Mouse (Mus musculus) embryonic facial prominence, embryonic 14.5 days (tissue): Measurements from ENCODE around the gene Xrcc6. TPM values are rescaled to one million over a fixed set of nuclear protein-coding genes. Genes with fewer than 3 reads are reported as not detected.

ENCODE experiments used
- ATAC-seq: fragments of 200-750 bp; cut with Nextera tagmentation; 2 replicates; pipeline ENCODE4 v1.8.0; 2017; ENCODE audit warnings: low read depth, moderate number of reproducible peaks, moderate TSS enrichment
- DNase-seq: peaks from one replicate; pipeline ENCODE4 v3.0.0-alpha.2; 2015; ENCODE audit warnings: low spot score
- H3K27ac ChIP-seq: fragments of 300-500 bp; sonication (generic); replicated peaks from 2 replicates; pipeline ENCODE4 v1.5.1; 2014; ENCODE audit warnings: low read depth, mild to moderate bottlenecking, low read length, moderate library complexity
- H3K27me3 ChIP-seq: fragments of 300-500 bp; sonication (generic); replicated peaks from 2 replicates; pipeline ENCODE4 v1.6.1; 2014; ENCODE audit warnings: low read length; ENCODE audit not compliant: control insufficient read depth, insufficient read depth
- H3K36me3 ChIP-seq: fragments of 300-500 bp; sonication (generic); 2 replicates; pipeline ENCODE4 v1.6.1; 2014; ENCODE audit warnings: low read length, mixed read lengths; ENCODE audit not compliant: control insufficient read depth, insufficient read depth
- H3K4me1 ChIP-seq: fragments of 300-500 bp; sonication (generic); 2 replicates; pipeline ENCODE4 v1.6.1; 2014; ENCODE audit warnings: antibody characterized with exemption, low read length; ENCODE audit not compliant: control insufficient read depth, insufficient read depth
- H3K4me2 ChIP-seq: fragments of 300-500 bp; sonication (generic); 2 replicates; pipeline ENCODE4 v1.6.1; 2014; ENCODE audit warnings: low read depth, mild to moderate bottlenecking, low read length, moderate library complexity, mixed read lengths
- H3K4me3 ChIP-seq: fragments of 300-500 bp; sonication (generic); 2 replicates; pipeline ENCODE4 v1.5.1; 2014; ENCODE audit warnings: low read depth, mild to moderate bottlenecking, low read length
- H3K9ac ChIP-seq: fragments of 300-500 bp; sonication (generic); 2 replicates; pipeline ENCODE4 v1.6.1; 2014; ENCODE audit warnings: low read depth, mild to moderate bottlenecking, low read length, moderate library complexity, mixed read lengths
- H3K9me3 ChIP-seq: fragments of 300-500 bp; sonication (generic); 2 replicates; pipeline ENCODE4 v1.6.1; 2016; ENCODE audit warnings: low read length; ENCODE audit not compliant: control insufficient read depth
- WGBS: fragments of 180-500 bp; shearing (Covaris S2); extraction: QIAGEN DNeasy Blood & Tissue Kit; methylation state at CpG from one replicate; pipeline ENCODE4 v1.1.7; 2014; 5-methylcytosine and 5-hydroxymethylcytosine counted together
- polyA plus RNA-seq: library from polyadenylated mRNA; unstranded; fragments of >200 nt; fragmentation: Nextera tagmentation; extraction: Ambion mirVana; gene quantifications from 2 replicates; pipeline ENCODE4 v1.2.1, GENCODE M21; 2014

The Xrcc6 gene
- polyA plus RNA-seq, 1 experiment from 2014 or later, result 68.4 TPM

- H3K27ac ChIP-seq, result no peak overlapping the region
- ATAC-seq (no peak), DNase-seq (no peak)
- no peak overlapping the region for H3K4me3 ChIP-seq
- WGBS, result 71% methylated on average over 4 of the region's 4 CpGs
- H3K9ac ChIP-seq, result no peak overlapping the region
- H3K4me1 ChIP-seq, result peaks cover 9% of the 10 kb centered on the region
- no peaks in the 10 kb centered on the region for H3K9me3 ChIP-seq
- H3K27me3 ChIP-seq, result no peaks in the 10 kb centered on the region
- peaks cover 14% of the 10 kb centered on the region; the same call in 1 of the 2 replicates for H3K36me3 ChIP-seq
- H3K4me2 ChIP-seq, result peak overlapping the region; percentile 24
Observed at GRCm38 (mm10) chr15:82017461-82017860, 29.8 kb downstream of the Xrcc6 start.

GRCm38 (mm10) chr15:82019288-82019687 is 31.7 kb downstream of the Xrcc6 start:
- no peak overlapping the region for H3K9ac ChIP-seq
- WGBS, result 81% methylated on average over 3 of the region's 3 CpGs
- H3K27me3 ChIP-seq, result no peaks in the 10 kb centered on the region
- H3K9me3 ChIP-seq, result no peaks in the 10 kb centered on the region
- no peak overlapping the region for H3K4me3 ChIP-seq
- H3K27ac ChIP-seq, result no peak overlapping the region
- ATAC-seq (no peak), DNase-seq (peak; percentile 30)
- H3K4me1 ChIP-seq, result peaks cover 6% of the 10 kb centered on the region
- H3K36me3 ChIP-seq, result peaks cover 32% of the 10 kb centered on the region
- no peak overlapping the region for H3K4me2 ChIP-seq

- no peak for DNase-seq
- H3K9me3 ChIP-seq, result no peaks in the 10 kb centered on the region
- WGBS, result 93% methylated on average over 13 of the region's 13 CpGs
Observed at GRCm38 (mm10) chr15:82022535-82023088, 35.0 kb downstream of the Xrcc6 start.

GRCm38 (mm10) chr15:82023965-82024635 is 36.5 kb downstream of the Xrcc6 start:
- H3K9ac ChIP-seq, result no peak overlapping the region
- H3K4me1 ChIP-seq, result no peaks in the 10 kb centered on the region
- DNase-seq (no peak), ATAC-seq (no peak)
- no peaks in the 10 kb centered on the region for H3K9me3 ChIP-seq
- peaks cover 76% of the 10 kb centered on the region for H3K36me3 ChIP-seq
- H3K4me3 ChIP-seq, result no peak overlapping the region
- H3K27ac ChIP-seq, result no peak overlapping the region
- H3K4me2 ChIP-seq, result no peak overlapping the region
- no peaks in the 10 kb centered on the region for H3K27me3 ChIP-seq
- WGBS, result 84% methylated on average over 6 of the region's 6 CpGs

More at GRCm38 (mm10) chr15:82022535-82023088, 35.0 kb downstream of the Xrcc6 start:
- no peak for ATAC-seq
- Histone ChIP-seq H3K4me1 (no peaks in the 10 kb centered on the region; the same call in 1 of the 2 replicates), H3K27ac (no peak overlapping the region), H3K36me3 (peaks cover 65% of the 10 kb centered on the region), H3K4me3 (no peak overlapping the region), H3K4me2 (no peak overlapping the region), H3K27me3 (no peaks in the 10 kb centered on the region), H3K9ac (no peak overlapping the region)

GRCm38 (mm10) chr15:82027276-82027675 is 39.6 kb downstream of the Xrcc6 start:
- DNase-seq, result no peak
- Histone ChIP-seq H3K4me2 (no peak overlapping the region), H3K9ac (0 out of 2 replicates have a peak overlapping the region, but pooled peaks have one; percentile 8), H3K36me3 (peaks cover 99% of the 10 kb centered on the region), H3K4me3 (no peak overlapping the region), H3K4me1 (no peaks in the 10 kb centered on the region), H3K9me3 (no peaks in the 10 kb centered on the region), H3K27ac (no peak overlapping the region), H3K27me3 (no peaks in the 10 kb centered on the region)
- WGBS, result 92% methylated on average over 7 of the region's 7 CpGs
- ATAC-seq, result no peak

DNA sequence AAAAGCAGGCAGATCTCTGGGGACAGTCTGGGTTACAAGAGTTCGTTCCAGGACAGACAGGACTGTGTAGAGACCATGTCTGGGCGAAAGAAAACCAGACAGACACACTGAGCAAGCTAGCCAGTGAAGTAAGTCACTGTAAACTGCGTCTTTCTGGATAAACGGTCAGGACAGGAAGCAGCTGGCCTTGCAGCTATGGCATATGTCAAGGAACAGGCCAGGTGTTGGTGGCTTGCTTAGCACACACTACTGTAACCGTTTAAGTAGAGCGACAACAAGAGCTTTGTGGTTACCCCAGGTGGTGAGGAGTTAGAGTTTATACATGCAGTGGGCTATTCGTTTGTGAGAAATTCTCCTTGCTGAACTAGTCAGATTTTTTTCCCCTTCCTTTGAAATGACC is 40.1 kb downstream of the Xrcc6 start:
- Histone ChIP-seq H3K4me2 (no peak overlapping the region), H3K9me3 (no peaks in the 10 kb centered on the region), H3K27me3 (no peaks in the 10 kb centered on the region), H3K4me3 (no peak overlapping the region), H3K9ac (no peak overlapping the region), H3K27ac (no peak overlapping the region), H3K36me3 (peaks cover 97% of the 10 kb centered on the region), H3K4me1 (no peaks in the 10 kb centered on the region)
- ATAC-seq (no peak), DNase-seq (no peak)
- WGBS, result 75% methylated on average over 7 of the region's 7 CpGs

- DNase-seq, result no peak
- H3K4me2 ChIP-seq, result no peak overlapping the region
- no peak for ATAC-seq
- no peaks in the 10 kb centered on the region for H3K9me3 ChIP-seq
- H3K27me3 ChIP-seq, result no peaks in the 10 kb centered on the region
- no peak overlapping the region for H3K27ac ChIP-seq
- no peak overlapping the region for H3K9ac ChIP-seq
- no peak overlapping the region for H3K4me3 ChIP-seq
- peaks cover 78% of the 10 kb centered on the region for H3K36me3 ChIP-seq
- 79% methylated on average over 7 of the region's 7 CpGs for WGBS
- no peaks in the 10 kb centered on the region for H3K4me1 ChIP-seq
Observed at GRCm38 (mm10) chr15:82032386-82032785, 44.8 kb downstream of the Xrcc6 start.

GRCm38 (mm10) chr15:82033762-82034161 is 46.1 kb downstream of the Xrcc6 start, which contains the start of gene Desi1:
Gene Desi1 (minus strand): TSS chr15:82033862.
- Histone ChIP-seq H3K4me2 (no peak within 1 kb of the TSS), H3K27ac (no peak within 1 kb of the TSS), H3K4me3 (no peak within 1 kb of the TSS), H3K9me3 (no peaks in the 10 kb centered on the region), H3K36me3 (peaks cover 78% of the 10 kb centered on the region), H3K9ac (no peak within 1 kb of the TSS), H3K27me3 (no peaks in the 10 kb centered on the region), H3K4me1 (no peaks in the 10 kb centered on the region)
- WGBS, result 93% methylated on average over 4 of the region's 4 CpGs
- DNase-seq, result no peak
- ATAC-seq, result no peak
